Mouse (Mus musculus) right cerebral cortex, postnatal 4 days (tissue): ENCODE data around the gene Topbp1.

Source experiments
- DNase-seq: peaks from one replicate; pipeline ENCODE4 v3.0.0-alpha.2; 2022

Topbp1 gene

DNA sequence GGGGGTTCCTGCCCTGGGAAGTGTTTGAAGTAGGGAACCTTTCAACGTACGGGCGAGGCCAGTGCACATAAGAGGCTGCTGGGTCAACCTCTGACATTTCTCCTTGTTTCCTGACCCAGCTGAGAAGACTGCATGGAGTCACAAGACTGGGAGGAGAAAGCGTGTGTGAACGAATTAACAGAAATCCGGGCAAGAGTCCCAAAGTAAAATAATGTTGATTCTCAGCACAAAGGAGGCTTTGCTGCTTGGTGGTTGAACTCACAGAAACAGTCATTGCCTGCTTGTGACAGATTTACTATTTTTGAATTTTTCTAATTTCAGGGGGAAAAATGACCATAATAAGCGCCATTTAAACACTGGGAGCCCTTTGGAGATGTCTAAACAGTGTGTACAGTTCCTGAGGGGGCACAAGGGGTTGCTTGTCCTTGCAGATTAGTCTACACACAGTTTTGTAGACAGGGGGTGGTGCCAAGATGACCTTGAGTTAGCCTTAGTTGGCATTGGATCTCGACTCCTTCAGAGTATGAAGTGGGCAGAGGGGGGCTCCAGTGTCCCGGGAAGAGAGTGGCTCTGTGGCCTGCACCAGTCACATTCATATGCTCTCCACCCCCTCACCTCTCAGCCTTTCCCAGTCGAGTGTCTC lies 82.1 kb downstream of the Topbp1 start:
- DNase-seq, result no peak

DNA sequence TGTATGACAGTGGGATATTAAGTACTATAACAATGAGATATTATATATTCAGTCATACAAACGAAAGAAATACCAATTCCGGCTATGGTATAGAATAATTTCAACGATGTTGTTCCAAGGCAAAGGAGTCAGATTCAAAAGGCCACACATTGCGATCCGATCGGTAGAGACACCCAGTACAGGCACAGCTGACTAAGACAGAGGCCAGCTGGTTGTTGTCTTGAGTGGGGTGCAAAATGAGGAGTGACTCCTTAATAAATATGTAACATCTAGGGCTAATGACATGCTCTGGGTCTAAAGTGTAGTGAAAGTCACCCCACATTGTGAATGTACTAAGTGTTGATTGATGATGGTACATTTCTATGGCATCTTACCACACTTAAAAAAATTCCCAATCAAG lies 84.2 kb downstream of the Topbp1 start:
- no peak for DNase-seq

DNA sequence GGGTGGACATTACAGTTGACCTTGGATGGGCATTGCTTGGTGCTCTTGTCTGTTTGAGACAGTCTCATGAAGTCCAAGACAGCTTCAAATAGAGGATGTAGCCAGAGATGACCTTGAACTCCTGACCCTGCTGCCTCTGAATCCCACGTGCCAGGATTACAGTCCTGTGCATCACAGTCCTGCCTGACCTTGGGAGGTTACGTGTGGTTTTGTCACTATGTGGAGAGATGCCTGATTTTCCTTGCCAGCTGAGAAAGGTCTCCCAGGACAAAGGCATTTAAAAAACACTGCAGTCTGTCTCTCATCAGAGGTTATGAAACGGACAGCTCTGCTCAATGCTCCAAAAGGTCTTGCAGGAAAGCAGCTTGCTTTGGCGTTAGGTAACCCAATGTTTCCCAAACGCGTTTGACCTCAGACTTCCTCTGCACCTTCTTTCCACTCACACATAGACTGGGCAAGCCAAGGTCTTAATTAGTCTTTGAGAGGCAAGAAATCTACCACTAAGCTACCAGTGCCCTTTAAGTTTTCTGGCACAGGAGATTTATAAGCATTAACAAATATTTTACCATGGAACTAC lies 86.9 kb downstream of the Topbp1 start:
- DNase-seq, result no peak

DNA sequence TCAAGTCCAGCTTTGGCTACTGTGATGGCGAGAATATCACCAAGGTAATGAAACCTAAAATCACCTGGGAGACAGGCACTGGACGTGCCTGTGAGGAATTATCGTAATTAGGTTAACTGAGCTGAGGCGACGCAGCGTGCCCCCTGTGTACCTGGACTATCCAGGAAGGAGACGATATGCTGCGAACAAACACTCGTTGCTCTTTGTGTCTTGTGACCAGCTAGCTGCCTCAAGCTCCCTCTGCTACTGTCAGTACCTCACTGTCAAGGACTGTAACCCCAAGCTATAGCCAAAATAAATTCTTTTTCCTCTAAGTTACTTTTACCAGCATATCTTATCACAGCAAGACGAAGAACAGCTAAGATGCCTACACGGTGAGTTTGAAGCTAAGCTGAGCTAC lies 88.2 kb downstream of the Topbp1 start:
- no peak for DNase-seq

DNA sequence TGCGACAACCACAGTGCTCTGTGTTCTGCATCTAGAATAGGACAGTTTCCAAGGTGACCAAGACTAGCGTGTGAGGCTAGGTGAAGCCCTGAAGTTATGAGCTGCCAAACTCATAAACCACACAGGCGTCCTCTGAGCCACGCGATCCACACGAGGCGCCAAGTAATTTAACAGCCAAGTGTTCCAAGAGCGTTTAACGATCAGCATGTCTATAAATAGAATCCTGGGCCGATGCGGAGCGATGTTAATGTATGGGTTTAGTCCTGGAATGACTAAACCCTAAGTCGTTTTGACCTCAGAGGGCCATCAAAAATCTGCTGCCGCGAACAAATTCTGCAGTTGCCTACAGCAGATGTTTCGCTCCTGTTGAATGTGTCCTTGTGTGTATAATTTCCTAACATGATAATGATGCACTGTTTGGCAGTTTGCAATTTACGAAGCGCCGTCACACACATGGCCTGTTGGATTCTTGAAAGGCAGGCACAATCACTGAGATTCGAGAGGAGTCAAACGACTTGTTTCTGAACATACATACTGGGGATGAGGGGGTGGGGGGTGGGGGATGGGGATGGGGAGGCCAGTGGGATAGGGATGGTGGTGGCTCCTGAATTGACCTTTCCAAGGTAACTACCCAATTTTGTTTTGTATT lies 93.6 kb downstream of the Topbp1 start:
- peak; percentile 13 for DNase-seq
